Mouse (Mus musculus): Measurements from ENCODE around the gene Ralgds. TPM values are rescaled to one million over a fixed set of nuclear protein-coding genes. Genes with fewer than 3 reads are reported as not detected.

The Ralgds gene
- polyA plus RNA-seq, 1 experiment from 2014 or later, result 55.9 TPM

DNA sequence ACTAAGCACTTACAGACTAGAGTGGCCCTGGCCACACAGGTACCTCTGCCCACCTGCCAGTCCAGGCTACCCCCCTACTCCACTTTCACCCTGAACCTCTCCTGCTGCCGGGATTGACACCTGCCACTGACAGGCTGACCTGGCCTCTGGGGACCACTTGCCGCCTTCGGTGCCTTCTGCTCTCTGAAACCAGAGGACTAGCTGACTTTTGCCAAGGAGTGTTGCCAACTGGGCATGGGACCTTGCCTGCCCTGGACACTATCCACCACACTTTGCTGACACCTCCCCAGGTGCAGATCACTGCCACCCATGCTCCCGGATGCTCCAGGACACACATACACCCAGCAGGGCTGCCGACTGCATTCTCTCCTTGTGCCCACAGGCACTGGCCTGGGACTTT lies 39.4 kb downstream of the Ralgds start:
- Histone ChIP-seq H3K4me2 (replicated peaks; ENCODE audit: low read depth, low read length) (no peak overlapping the region), H3K4me3 (ENCODE audit: low read depth, low read length) (no peak overlapping the region), H3K27me3 (ENCODE audit: control insufficient read depth, insufficient read depth, low read length) (no peaks in the 10 kb centered on the region), H3K27ac (ENCODE audit: low read depth, low read length) (no peak overlapping the region), H3K9me3 (ENCODE audit: control insufficient read depth, low read length) (no peaks in the 10 kb centered on the region), H3K4me1 (replicated peaks; ENCODE audit: control insufficient read depth, insufficient read depth, low read length) (no peaks in the 10 kb centered on the region), H3K36me3 (ENCODE audit: control insufficient read depth, insufficient read depth, low read length) (peaks cover 21% of the 10 kb centered on the region), H3K9ac (ENCODE audit: low read depth, low read length) (no peak overlapping the region)
- WGBS, result 94% methylated on average over 5 of the region's 5 CpGs
- ATAC-seq (ENCODE audit: low FRiP score) (no peak), DNase-seq (ENCODE audit: low spot score) (no peak)

DNA sequence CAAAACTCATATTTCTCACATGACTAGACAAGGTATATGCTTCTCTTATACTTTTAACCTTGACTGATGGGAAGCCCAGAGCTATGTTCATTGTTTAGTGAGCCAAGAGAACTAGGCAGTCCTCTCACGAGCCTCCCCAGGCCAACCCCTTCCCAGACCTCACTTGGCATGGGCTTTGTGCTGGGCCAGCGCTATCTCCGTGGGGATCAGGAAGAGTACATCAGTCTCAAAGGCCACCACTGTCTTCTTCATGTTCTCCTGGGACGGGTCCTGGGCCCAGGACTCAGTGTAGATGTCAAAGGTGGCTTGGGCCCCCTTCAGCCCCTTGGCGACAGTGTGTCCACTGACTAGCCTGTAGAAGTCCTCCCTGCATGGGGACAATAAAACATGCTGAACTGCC lies 44.5 kb downstream of the Ralgds start:
- no peaks in the 10 kb centered on the region for H3K4me1 ChIP-seq (replicated peaks; ENCODE audit: control insufficient read depth, insufficient read depth, low read length)
- 87% methylated on average over 5 of the region's 5 CpGs for WGBS
- H3K27ac ChIP-seq (ENCODE audit: low read depth, low read length), result no peak overlapping the region
- H3K36me3 ChIP-seq (ENCODE audit: control insufficient read depth, insufficient read depth, low read length), result no peaks in the 10 kb centered on the region; the same call in 1 of the 2 replicates
- ATAC-seq (ENCODE audit: low FRiP score) (no peak), DNase-seq (ENCODE audit: low spot score) (no peak)
- H3K27me3 ChIP-seq (ENCODE audit: control insufficient read depth, insufficient read depth, low read length), result no peaks in the 10 kb centered on the region
- no peaks in the 10 kb centered on the region for H3K9me3 ChIP-seq (ENCODE audit: control insufficient read depth, low read length)
- H3K4me2 ChIP-seq (replicated peaks; ENCODE audit: low read depth, low read length), result no peak overlapping the region
- no peak overlapping the region for H3K9ac ChIP-seq (ENCODE audit: low read depth, low read length)
- H3K4me3 ChIP-seq (ENCODE audit: low read depth, low read length), result no peak overlapping the region

DNA sequence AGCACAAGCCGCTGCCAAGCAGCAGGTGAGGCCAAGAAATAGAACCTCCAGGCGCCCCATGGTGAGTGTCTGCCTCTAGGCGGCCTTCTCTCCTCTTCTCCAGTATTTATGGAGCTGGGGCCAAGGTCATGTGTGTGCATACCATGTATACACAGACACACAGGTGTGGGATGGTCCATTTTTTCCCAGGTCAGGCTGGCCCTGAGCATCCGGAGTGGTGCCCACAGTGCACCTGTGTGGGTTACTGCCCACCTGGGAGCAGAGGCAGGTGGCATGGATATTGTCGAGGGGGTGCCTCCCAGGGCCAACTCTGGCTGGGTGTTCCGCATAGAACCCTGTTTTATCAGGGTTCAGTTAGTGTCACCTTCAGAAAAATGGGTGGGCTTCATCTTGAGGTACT lies 50.4 kb downstream of the Ralgds start, which contains the start of gene Cel:
Gene Cel, minus strand, starts transcription at position 101 of the 400 bp plus-strand sequence.
- ATAC-seq (ENCODE audit: low FRiP score), result no peak
- Histone ChIP-seq H3K27ac (ENCODE audit: low read depth, low read length) (no peak within 1 kb of the TSS), H3K4me1 (replicated peaks; ENCODE audit: control insufficient read depth, insufficient read depth, low read length) (no peaks in the 10 kb centered on the region), H3K27me3 (ENCODE audit: control insufficient read depth, insufficient read depth, low read length) (no peaks in the 10 kb centered on the region), H3K9me3 (ENCODE audit: control insufficient read depth, low read length) (no peaks in the 10 kb centered on the region), H3K4me2 (replicated peaks; ENCODE audit: low read depth, low read length) (no peak within 1 kb of the TSS), H3K36me3 (ENCODE audit: control insufficient read depth, insufficient read depth, low read length) (peaks cover 5% of the 10 kb centered on the region; the same call in 1 of the 2 replicates), H3K4me3 (ENCODE audit: low read depth, low read length) (no peak within 1 kb of the TSS), H3K9ac (ENCODE audit: low read depth, low read length) (no peak within 1 kb of the TSS)
- DNase-seq (ENCODE audit: low spot score), result no peak
- WGBS, result 76% methylated on average over 6 of the region's 6 CpGs

DNA sequence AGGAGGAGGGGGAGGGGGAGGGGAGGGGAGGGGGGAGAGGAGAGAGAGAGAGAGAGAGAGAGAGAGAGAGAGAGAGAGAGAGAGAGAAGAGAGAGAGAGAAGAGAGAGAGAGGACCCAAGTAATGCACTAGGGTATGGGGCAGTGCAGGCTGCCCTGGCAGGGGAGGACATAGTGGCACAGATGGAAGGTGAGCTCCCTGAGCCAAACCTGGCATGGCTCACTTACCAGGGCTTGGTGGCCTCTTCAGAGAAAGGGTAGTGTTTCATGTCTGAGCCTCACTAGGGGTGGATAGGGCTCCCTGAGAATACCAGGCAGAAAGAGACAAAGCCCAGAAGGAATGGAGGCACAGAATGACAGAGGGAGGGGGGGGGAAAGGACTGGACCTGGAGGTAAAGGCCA lies 50.9 kb downstream of the Ralgds start:
- H3K4me2 ChIP-seq (replicated peaks; ENCODE audit: low read depth, low read length), result no peak overlapping the region
- no peak overlapping the region for H3K27ac ChIP-seq (ENCODE audit: low read depth, low read length)
- peaks cover 5% of the 10 kb centered on the region; the same call in 1 of the 2 replicates for H3K36me3 ChIP-seq (ENCODE audit: control insufficient read depth, insufficient read depth, low read length)
- H3K9ac ChIP-seq (ENCODE audit: low read depth, low read length), result no peak overlapping the region
- H3K4me3 ChIP-seq (ENCODE audit: low read depth, low read length), result no peak overlapping the region
- no peaks in the 10 kb centered on the region for H3K9me3 ChIP-seq (ENCODE audit: control insufficient read depth, low read length)
- H3K27me3 ChIP-seq (ENCODE audit: control insufficient read depth, insufficient read depth, low read length), result no peaks in the 10 kb centered on the region
- DNase-seq (ENCODE audit: low spot score) (no peak), ATAC-seq (ENCODE audit: low FRiP score) (no peak)
- no peaks in the 10 kb centered on the region for H3K4me1 ChIP-seq (replicated peaks; ENCODE audit: control insufficient read depth, insufficient read depth, low read length)

DNA sequence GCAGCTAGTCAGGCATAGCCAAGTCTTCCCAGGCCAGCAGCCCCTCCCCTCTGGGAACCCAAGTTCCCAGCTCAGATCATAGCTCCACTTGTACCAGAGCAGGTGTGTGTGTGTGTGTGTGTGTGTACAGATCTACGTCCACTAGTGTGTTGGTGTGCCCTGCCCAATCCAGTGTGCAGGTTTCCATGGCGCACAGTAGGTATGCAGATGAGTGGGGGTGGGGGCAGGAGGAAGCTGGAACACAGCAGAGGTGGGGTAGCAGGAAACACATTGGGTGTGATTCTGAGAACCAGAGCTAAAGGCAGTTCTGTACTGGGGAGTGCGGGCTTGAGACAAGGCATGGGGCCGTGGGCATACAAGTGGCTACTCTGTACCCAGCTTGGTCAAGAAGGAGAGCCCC lies 51.5 kb downstream of the Ralgds start:
- Histone ChIP-seq H3K9me3 (ENCODE audit: control insufficient read depth, low read length) (no peaks in the 10 kb centered on the region), H3K36me3 (ENCODE audit: control insufficient read depth, insufficient read depth, low read length) (peaks cover 5% of the 10 kb centered on the region; the same call in 1 of the 2 replicates), H3K4me2 (replicated peaks; ENCODE audit: low read depth, low read length) (no peak overlapping the region), H3K27ac (ENCODE audit: low read depth, low read length) (no peak overlapping the region), H3K9ac (ENCODE audit: low read depth, low read length) (no peak overlapping the region), H3K27me3 (ENCODE audit: control insufficient read depth, insufficient read depth, low read length) (no peaks in the 10 kb centered on the region), H3K4me3 (ENCODE audit: low read depth, low read length) (no peak overlapping the region), H3K4me1 (replicated peaks; ENCODE audit: control insufficient read depth, insufficient read depth, low read length) (no peaks in the 10 kb centered on the region)
- ATAC-seq (ENCODE audit: low FRiP score) (no peak), DNase-seq (ENCODE audit: low spot score) (no peak)
- 88% methylated on average over 4 of the region's 4 CpGs for WGBS

DNA sequence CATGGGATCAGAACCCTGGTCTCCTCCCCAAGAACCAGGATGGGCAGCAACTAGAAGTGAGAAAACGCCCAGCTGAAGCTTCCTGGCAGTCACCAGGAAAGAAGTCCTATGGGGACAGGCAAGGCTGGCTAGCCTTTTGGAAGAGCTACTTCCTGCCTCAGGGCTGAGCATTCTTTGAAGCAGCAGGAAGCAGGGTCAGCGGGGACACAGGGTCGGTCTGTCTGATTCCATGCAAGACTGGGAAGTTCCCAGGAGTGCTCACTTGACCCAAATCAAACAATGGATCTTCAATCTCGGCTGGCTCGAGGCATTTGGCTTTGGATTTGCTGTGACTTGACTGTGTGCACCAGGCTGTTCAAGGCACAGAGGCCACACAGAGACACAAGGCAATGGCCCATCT lies 53.6 kb downstream of the Ralgds start:
- no peak for ATAC-seq (ENCODE audit: low FRiP score)
- peaks cover 13% of the 10 kb centered on the region for H3K36me3 ChIP-seq (ENCODE audit: control insufficient read depth, insufficient read depth, low read length)

DNA sequence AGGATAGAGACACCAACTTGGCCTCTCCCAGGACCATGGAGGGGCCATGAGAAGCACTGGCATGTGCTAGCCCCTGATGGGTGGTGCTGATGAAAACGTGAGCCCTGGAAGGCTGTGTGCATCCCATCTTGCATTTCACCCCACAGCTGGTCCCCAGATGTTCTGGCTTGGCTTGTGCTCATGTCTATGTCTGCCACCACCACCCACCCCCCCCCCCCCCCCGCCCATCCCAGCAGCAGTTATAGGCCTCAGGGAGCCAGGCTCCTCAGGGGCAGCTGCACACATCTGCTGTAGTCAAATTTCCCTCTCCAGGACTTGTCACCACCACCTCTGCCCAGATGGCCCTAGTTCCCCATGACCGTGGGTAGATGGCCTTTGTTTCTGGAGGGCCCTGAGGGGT lies 57.0 kb downstream of the Ralgds start:
- H3K4me2 ChIP-seq (replicated peaks; ENCODE audit: low read depth, low read length), result no peak overlapping the region
- no peak overlapping the region for H3K4me3 ChIP-seq (ENCODE audit: low read depth, low read length)
- H3K36me3 ChIP-seq (ENCODE audit: control insufficient read depth, insufficient read depth, low read length), result peaks cover 18% of the 10 kb centered on the region
- no peaks in the 10 kb centered on the region for H3K9me3 ChIP-seq (ENCODE audit: control insufficient read depth, low read length)
- H3K27ac ChIP-seq (ENCODE audit: low read depth, low read length), result no peak overlapping the region
- no peak for ATAC-seq (ENCODE audit: low FRiP score)
- no peaks in the 10 kb centered on the region for H3K27me3 ChIP-seq (ENCODE audit: control insufficient read depth, insufficient read depth, low read length)
- DNase-seq (ENCODE audit: low spot score), result no peak
- H3K4me1 ChIP-seq (replicated peaks; ENCODE audit: control insufficient read depth, insufficient read depth, low read length), result no peaks in the 10 kb centered on the region
- 67% methylated on average over 2 of the region's 3 CpGs for WGBS
- no peak overlapping the region for H3K9ac ChIP-seq (ENCODE audit: low read depth, low read length)

More for the DNA sequence above, 53.6 kb downstream of the Ralgds start:
- no peak for DNase-seq (ENCODE audit: low spot score)
- Histone ChIP-seq H3K4me2 (replicated peaks; ENCODE audit: low read depth, low read length) (no peak overlapping the region), H3K27me3 (ENCODE audit: control insufficient read depth, insufficient read depth, low read length) (no peaks in the 10 kb centered on the region), H3K9me3 (ENCODE audit: control insufficient read depth, low read length) (no peaks in the 10 kb centered on the region), H3K27ac (ENCODE audit: low read depth, low read length) (no peak overlapping the region), H3K9ac (ENCODE audit: low read depth, low read length) (no peak overlapping the region), H3K4me1 (replicated peaks; ENCODE audit: control insufficient read depth, insufficient read depth, low read length) (no peaks in the 10 kb centered on the region), H3K4me3 (ENCODE audit: low read depth, low read length) (no peak overlapping the region)
- WGBS, result 64% methylated on average over 5 of the region's 5 CpGs

DNA sequence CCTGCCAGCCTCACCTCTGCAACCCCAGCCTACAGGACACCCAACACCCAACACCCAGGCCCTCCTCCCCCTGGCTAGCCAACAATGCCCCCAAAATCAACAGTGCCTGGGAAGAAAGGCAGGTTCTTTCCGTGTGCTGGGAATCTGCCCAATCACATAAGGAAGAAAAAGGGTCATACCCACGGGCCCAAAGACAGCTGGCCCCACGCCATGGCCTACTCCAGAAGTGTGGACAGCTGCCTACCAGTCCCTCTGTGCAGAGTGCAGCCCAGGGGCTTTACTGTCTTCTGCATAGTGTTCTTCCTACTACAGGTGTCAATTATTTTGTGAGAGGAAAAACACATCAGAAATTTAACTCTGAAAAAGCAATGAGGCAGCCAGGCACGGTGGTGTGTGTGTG lies 62.4 kb downstream of the Ralgds start:
- ATAC-seq (ENCODE audit: low FRiP score) (no peak), DNase-seq (ENCODE audit: low spot score) (no peak)
- Histone ChIP-seq H3K4me3 (ENCODE audit: low read depth, low read length) (no peak overlapping the region), H3K4me2 (replicated peaks; ENCODE audit: low read depth, low read length) (no peak overlapping the region), H3K36me3 (ENCODE audit: control insufficient read depth, insufficient read depth, low read length) (peaks cover 11% of the 10 kb centered on the region), H3K9ac (ENCODE audit: low read depth, low read length) (no peak overlapping the region), H3K9me3 (ENCODE audit: control insufficient read depth, low read length) (no peaks in the 10 kb centered on the region), H3K27me3 (ENCODE audit: control insufficient read depth, insufficient read depth, low read length) (no peaks in the 10 kb centered on the region), H3K27ac (ENCODE audit: low read depth, low read length) (no peak overlapping the region), H3K4me1 (replicated peaks; ENCODE audit: control insufficient read depth, insufficient read depth, low read length) (no peaks in the 10 kb centered on the region)
- 91% methylated on average over 4 of the region's 4 CpGs for WGBS

DNA sequence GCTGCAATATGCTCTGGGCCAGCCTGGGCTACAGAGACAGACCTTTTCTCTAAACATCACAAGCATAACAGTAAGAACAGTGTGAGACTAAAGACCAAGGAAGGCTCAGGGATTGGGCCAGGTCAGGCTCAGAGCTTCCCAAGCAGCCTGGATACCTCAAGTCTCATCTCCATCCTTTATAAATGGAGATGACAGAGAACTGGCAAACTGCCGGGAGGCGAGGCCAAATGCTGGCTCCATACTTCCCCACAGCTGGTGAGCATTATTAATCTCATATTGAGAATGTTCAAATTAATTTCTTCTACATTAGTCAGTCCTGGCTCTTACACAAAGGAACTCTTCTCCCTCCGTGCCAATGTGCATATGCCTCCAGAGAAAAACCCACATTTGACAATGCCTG lies 63.9 kb downstream of the Ralgds start:
- Histone ChIP-seq H3K27ac (ENCODE audit: low read depth, low read length) (no peak overlapping the region), H3K4me2 (replicated peaks; ENCODE audit: low read depth, low read length) (no peak overlapping the region), H3K36me3 (ENCODE audit: control insufficient read depth, insufficient read depth, low read length) (peaks cover 3% of the 10 kb centered on the region; the same call in 1 of the 2 replicates), H3K9me3 (ENCODE audit: control insufficient read depth, low read length) (no peaks in the 10 kb centered on the region), H3K4me3 (ENCODE audit: low read depth, low read length) (no peak overlapping the region), H3K9ac (ENCODE audit: low read depth, low read length) (no peak overlapping the region), H3K4me1 (replicated peaks; ENCODE audit: control insufficient read depth, insufficient read depth, low read length) (no peaks in the 10 kb centered on the region), H3K27me3 (ENCODE audit: control insufficient read depth, insufficient read depth, low read length) (no peaks in the 10 kb centered on the region)
- WGBS, result 89% methylated on average over 3 of the region's 3 CpGs
- ATAC-seq (ENCODE audit: low FRiP score), result no peak
- DNase-seq (ENCODE audit: low spot score), result no peak
